Mouse (Mus musculus) ovary, adult 18-20 months (tissue): Measurements from ENCODE around the gene Gpha2.

Experiments
- DNase-seq: peaks from one replicate; pipeline ENCODE4 v3.0.0; 2022; ENCODE audit warnings: low spot score, mixed read lengths

The Gpha2 gene

DNA sequence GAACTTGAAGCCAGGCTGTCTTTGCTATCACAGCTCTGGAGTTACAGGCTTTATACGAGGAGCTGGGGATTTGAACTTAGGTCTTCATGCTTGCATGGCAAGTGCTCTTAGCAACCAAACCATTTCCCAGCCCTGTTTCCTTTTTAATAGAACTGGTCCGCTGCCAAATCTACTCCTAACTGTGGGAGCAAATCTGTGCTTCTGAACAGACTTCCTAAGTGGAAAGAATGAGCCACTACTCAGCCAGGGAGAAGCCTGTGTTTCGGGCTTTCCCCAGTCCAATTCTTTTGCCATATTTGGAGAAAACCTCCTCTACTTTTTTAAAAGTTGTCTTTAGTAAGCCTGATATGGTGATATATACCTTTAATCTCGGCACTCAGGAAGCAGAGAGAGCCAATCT lies 46.6 kb downstream of the Gpha2 start:
- no peak for DNase-seq

DNA sequence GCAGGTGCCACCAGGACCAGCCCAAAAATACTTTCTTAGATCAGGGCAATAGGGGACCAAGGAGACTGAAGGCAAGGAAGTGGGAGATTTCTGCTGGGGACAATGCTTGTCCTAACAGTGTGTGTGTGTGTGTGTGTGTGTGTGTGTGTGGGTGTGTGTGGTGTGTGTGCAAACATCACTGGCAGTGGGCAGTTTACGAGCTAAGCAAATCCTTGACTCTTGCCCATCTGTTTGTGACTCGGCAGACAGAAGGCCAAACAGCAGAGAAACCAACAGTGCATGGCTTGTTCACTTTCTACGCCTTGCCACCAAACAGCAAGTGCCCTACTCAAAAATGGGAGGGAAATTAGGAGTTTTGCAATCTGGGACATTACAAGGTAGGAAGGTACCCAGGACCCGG lies 47.4 kb downstream of the Gpha2 start:
- no peak for DNase-seq

DNA sequence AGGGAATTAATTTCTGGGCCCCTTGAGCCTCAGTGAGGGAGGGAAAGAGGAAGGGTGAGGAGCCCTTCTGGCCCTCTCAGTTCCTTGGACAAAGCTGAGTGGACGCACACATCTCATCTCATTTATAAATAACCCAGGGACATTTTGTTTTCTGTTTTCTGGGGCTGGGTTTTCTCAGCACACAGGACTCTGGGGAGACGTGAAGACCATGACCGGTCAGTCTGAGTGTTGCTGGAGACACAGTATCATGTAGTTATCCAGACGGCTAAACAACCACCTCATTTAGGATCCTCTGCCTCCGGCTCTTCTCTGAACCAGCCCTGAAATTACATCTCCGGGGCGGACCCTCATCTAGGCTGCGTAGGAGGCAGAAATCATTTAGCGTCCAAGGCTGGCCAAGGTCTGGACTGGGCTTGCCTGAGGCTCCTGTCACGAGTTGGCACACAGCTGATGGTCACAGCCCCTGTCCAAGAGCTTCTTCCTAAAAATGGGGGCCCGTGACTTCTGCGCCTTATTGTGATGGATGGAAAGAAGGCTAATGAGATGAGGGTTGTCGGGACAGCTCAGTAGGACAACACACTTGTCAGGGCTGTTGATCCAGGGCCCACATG lies 47.9 kb downstream of the Gpha2 start:
- DNase-seq = no peak

DNA sequence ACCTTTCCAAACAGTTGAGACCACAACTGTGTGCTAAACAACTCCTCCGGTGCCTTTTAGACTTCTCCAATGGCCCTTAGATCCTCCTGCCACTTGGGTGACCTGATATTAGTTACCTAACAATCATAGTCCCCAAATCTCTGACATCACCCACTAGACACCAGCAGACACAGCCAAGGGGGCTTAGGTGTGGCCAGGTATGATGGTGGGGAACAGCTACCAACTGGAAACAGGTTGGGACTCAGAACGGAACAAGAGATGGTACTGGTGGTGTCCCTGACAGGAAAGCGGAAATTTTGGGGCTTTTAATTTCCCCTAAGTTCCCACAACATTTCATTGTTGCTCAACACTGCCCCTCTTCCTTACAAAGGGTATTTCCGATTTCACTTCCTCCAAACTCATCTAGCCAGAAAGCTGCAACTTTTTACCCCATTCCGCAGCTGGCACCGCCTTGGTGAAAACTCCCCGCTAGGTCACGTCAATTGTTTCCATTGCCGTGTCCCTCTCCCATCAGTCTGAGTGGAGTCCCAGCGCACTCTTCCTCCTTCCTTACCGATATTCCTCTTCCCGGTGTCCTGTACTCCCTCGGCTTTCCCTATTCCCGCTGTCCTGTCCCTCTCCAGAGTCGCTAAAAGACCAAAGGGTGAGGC lies 49.7 kb downstream of the Gpha2 start:
- no peak for DNase-seq

DNA sequence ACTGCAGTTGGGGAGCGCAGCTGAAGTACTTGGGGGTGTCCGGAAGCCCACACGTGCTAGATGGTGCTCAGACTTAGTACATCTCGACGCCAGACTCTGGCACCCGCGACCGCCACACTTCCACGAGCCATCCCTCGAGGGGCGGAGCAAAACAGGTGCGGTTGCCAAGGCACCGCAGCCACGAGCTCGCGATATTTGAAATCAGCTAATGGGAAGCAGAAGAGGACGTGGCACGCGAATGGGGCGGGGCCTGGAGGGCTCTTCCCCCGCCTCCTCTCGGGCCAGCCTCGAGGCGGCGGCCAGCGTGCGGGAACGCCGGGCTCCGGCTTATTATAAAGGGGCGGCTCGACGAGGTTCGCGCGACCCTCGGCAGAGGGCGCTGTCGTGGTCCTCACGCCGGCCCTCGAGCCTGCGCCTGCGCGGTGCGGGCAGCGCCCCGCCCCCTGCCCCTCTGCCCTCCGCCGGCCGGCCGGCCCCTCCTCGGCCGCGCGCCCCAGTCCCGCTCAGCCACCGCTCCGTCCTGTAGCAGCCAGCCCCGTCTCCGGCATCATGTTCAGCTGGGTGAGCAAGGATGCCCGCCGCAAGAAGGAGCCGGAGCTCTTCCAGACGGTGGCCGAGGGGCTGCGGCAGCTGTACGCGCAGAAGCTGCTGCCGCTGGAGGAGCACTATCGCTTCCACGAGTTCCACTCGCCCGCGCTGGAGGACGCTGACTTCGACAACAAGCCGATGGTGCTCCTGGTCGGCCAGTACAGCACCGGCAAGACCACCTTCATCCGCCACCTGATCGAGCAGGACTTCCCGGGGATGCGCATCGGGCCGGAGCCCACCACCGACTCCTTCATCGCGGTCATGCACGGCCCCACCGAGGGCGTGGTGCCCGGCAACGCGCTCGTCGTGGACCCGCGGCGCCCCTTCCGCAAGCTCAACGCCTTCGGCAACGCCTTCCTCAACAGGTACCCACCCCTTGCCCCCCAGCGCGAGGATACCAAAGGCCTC lies 50.5 kb downstream of the Gpha2 start, which contains the start of gene Ehd1:
TSS of gene Ehd1 (plus strand) at position 300 of the 996 bp plus-strand sequence.
- DNase-seq = peak; percentile 98
